Mouse (Mus musculus): ENCODE data around the gene Ccdc80. TPM values are rescaled to one million over a fixed set of nuclear protein-coding genes. Genes with fewer than 3 reads are reported as not detected.

The Ccdc80 gene
- total RNA-seq, 1 experiment from 2014 or later: not detected

- no peak for ATAC-seq (replicated peaks; ENCODE audit: low read depth, poor library complexity, severe bottlenecking)
Observed at GRCm38 (mm10) chr16:45108203-45108878, 15.1 kb downstream of the Ccdc80 start.

- ATAC-seq (replicated peaks; ENCODE audit: low read depth, poor library complexity, severe bottlenecking): no peak
Observed at GRCm38 (mm10) chr16:45110498-45110897, 17.3 kb downstream of the Ccdc80 start.

GRCm38 (mm10) chr16:45117200-45117599 is 24.0 kb downstream of the Ccdc80 start:
- peak; percentile 62 for ATAC-seq (replicated peaks; ENCODE audit: low read depth, poor library complexity, severe bottlenecking)

GRCm38 (mm10) chr16:45118760-45119159 is 25.6 kb downstream of the Ccdc80 start:
- no peak for ATAC-seq (replicated peaks; ENCODE audit: low read depth, poor library complexity, severe bottlenecking)

GRCm38 (mm10) chr16:45120844-45121425 is 27.7 kb downstream of the Ccdc80 start:
- no peak for ATAC-seq (replicated peaks; ENCODE audit: low read depth, poor library complexity, severe bottlenecking)

GRCm38 (mm10) chr16:45122571-45122970 is 29.4 kb downstream of the Ccdc80 start:
- no peak for ATAC-seq (replicated peaks; ENCODE audit: low read depth, poor library complexity, severe bottlenecking)

- ATAC-seq (replicated peaks; ENCODE audit: low read depth, poor library complexity, severe bottlenecking): no peak
Observed at GRCm38 (mm10) chr16:45124230-45125203, 31.3 kb downstream of the Ccdc80 start.

GRCm38 (mm10) chr16:45127936-45128710 is 34.9 kb downstream of the Ccdc80 start:
- no peak for ATAC-seq (replicated peaks; ENCODE audit: low read depth, poor library complexity, severe bottlenecking)

GRCm38 (mm10) chr16:45141711-45142110 is 48.5 kb downstream of the Ccdc80 start:
- no peak for ATAC-seq (replicated peaks; ENCODE audit: low read depth, poor library complexity, severe bottlenecking)

GRCm38 (mm10) chr16:45142565-45142964 is 49.4 kb downstream of the Ccdc80 start:
- peak; percentile 100 for ATAC-seq (replicated peaks; ENCODE audit: low read depth, poor library complexity, severe bottlenecking)

- ATAC-seq (replicated peaks; ENCODE audit: low read depth, poor library complexity, severe bottlenecking): no peak
Observed at GRCm38 (mm10) chr16:45145119-45145518, 51.9 kb downstream of the Ccdc80 start.

- ATAC-seq (replicated peaks; ENCODE audit: low read depth, poor library complexity, severe bottlenecking): peak; percentile 88
Observed at GRCm38 (mm10) chr16:45148488-45149082, 55.4 kb downstream of the Ccdc80 start.

GRCm38 (mm10) chr16:45154741-45155250 is 61.6 kb downstream of the Ccdc80 start:
- no peak for ATAC-seq (replicated peaks; ENCODE audit: low read depth, poor library complexity, severe bottlenecking)

GRCm38 (mm10) chr16:45158136-45158521 is 64.9 kb downstream of the Ccdc80 start:
- ATAC-seq (replicated peaks; ENCODE audit: low read depth, poor library complexity, severe bottlenecking): peak; percentile 65

- peak; percentile 93 for ATAC-seq (replicated peaks; ENCODE audit: low read depth, poor library complexity, severe bottlenecking)
Observed at GRCm38 (mm10) chr16:45158522-45159388, 65.6 kb downstream of the Ccdc80 start, which contains the start of the genes Slc35a5 and Atg3. Gene Slc35a5, minus strand, starts transcription at chr16:45158706. Gene Atg3, plus strand, starts transcription at chr16:45158785.

- ATAC-seq (replicated peaks; ENCODE audit: low read depth, poor library complexity, severe bottlenecking): no peak
Observed at GRCm38 (mm10) chr16:45159389-45159716, 66.2 kb downstream of the Ccdc80 start.

All from common myeloid progenitor, adult 5-6 weeks (primary cell).